Mouse (Mus musculus): ENCODE results near the gene H1f0. TPM values are rescaled to one million over a fixed set of nuclear protein-coding genes. Genes with fewer than 3 reads are reported as not detected.
A peak's percentile ranks its signal among the peaks of the same experiment; 100 is the strongest.

The H1f0 gene
- polyA plus RNA-seq, 1 experiment: 123 TPM

GRCm38 (mm10) chr15:78986536-78987220 is 41.6 kb upstream of the H1f0 start:
- Histone ChIP-seq H3K27ac (ENCODE audit: insufficient read depth, low read depth, low read length) (no peak overlapping the region), H3K27me3 (replicated peaks; ENCODE audit: control insufficient read depth, insufficient read depth, low read length) (no peaks in the 10 kb centered on the region), H3K36me3 (ENCODE audit: control insufficient read depth, insufficient read depth, low read length) (no peaks in the 10 kb centered on the region), H3K4me1 (ENCODE audit: control insufficient read depth, insufficient read depth, low read length) (peaks cover 20% of the 10 kb centered on the region; the same call in 1 of the 2 replicates), H3K4me3 (ENCODE audit: insufficient read depth, low read depth, low read length) (no peak overlapping the region)
- DNase-seq: peak; percentile 42
- TF ChIP-seq POLR2A (IDR thresholded peaks at IDR 0.05; ENCODE audit: low read depth, low read length) (no peak), CTCF (conservative IDR thresholded peaks at IDR 0.05; ENCODE audit: insufficient read depth, insufficient read length, low read depth, low read length) (no peak)
- 61% methylated on average over 11 of the region's 11 CpGs for WGBS

GRCm38 (mm10) chr15:78988499-78988971 is 39.7 kb upstream of the H1f0 start:
- Histone ChIP-seq H3K4me3 (ENCODE audit: insufficient read depth, low read depth, low read length) (no peak overlapping the region), H3K27ac (ENCODE audit: insufficient read depth, low read depth, low read length) (no peak overlapping the region), H3K36me3 (ENCODE audit: control insufficient read depth, insufficient read depth, low read length) (no peaks in the 10 kb centered on the region), H3K4me1 (ENCODE audit: control insufficient read depth, insufficient read depth, low read length) (peaks cover 15% of the 10 kb centered on the region; the same call in 1 of the 2 replicates), H3K27me3 (replicated peaks; ENCODE audit: control insufficient read depth, insufficient read depth, low read length) (no peaks in the 10 kb centered on the region)
- TF ChIP-seq CTCF (conservative IDR thresholded peaks at IDR 0.05; ENCODE audit: insufficient read depth, insufficient read length, low read depth, low read length) (no peak), POLR2A (IDR thresholded peaks at IDR 0.05; ENCODE audit: low read depth, low read length) (no peak)
- 25% methylated on average over 14 of the region's 14 CpGs for WGBS
- DNase-seq: peak; percentile 74

DNA sequence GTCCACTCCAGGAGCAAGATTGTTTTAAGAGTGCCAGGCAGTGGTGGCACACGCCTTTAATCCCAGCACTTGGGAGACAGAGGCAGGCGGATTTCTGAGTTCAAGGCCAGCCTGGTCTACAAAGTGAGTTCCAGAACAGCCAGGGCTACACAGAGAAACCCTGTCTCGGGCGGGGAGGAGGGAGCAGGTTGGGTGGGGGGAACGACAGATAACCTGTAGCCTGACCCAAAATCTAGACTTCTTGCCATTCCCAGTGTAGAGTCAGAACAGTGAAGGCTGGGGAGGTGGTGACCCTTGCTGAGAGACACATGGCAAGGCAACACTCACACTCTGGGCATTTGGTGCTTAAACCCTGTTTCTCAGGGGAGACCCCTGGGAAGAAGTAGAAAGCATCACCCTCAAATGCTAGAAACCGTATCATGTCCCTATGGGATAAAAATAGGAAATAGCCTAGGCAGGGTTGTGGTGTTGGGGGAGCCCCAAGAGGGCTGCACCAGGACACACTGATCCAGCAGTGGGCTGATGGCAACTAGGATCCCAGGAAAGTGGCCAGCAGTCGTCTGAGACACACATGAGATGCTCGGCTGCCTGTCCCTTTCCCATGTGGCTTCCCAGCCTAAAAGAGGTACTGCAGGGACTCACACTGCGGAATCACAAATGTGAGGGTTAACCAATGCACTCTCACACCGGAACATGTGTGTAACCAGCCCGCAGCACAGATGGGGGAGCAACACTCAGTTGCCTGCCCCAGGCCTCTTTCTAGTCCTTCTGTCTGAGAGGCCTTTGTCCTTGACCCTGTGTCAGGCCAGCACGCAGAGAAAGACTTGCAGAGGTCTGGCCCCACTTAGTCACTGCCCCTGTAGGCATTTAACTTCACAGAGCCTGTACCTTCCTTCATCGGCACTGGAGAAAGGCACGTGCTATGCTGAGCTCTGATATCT is 38.8 kb upstream of the H1f0 start:
- Histone ChIP-seq H3K4me1 (ENCODE audit: control insufficient read depth, insufficient read depth, low read length) (peaks cover 10% of the 10 kb centered on the region; the same call in 1 of the 2 replicates), H3K4me3 (ENCODE audit: insufficient read depth, low read depth, low read length) (no peak overlapping the region), H3K27ac (ENCODE audit: insufficient read depth, low read depth, low read length) (no peak overlapping the region), H3K27me3 (replicated peaks; ENCODE audit: control insufficient read depth, insufficient read depth, low read length) (no peaks in the 10 kb centered on the region), H3K36me3 (ENCODE audit: control insufficient read depth, insufficient read depth, low read length) (no peaks in the 10 kb centered on the region)
- 87% methylated on average over 14 of the region's 14 CpGs for WGBS
- no peak for TF ChIP-seq POLR2A (IDR thresholded peaks at IDR 0.05; ENCODE audit: low read depth, low read length)
- TF ChIP-seq CTCF (conservative IDR thresholded peaks at IDR 0.05; ENCODE audit: insufficient read depth, insufficient read length, low read depth, low read length): no peak
- DNase-seq: no peak

DNA sequence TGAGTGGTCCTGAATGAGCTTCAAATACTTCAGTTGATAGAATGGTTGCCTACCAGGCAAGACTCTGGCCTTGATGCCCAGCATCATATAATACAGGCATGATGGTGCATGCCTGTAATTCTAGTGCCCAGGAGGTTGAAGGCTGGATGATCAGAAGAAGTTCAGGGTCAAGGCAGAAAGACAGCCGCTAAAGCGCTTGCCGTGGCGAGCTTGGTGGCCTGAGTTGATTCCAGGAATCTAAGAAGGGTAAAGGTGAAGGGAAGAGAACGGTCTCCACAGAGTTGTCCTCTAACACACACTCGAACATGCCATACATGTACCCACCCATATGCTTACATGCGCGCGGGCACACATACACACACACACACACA is 38.2 kb upstream of the H1f0 start:
- TF ChIP-seq POLR2A (IDR thresholded peaks at IDR 0.05; ENCODE audit: low read depth, low read length) (no peak), CTCF (conservative IDR thresholded peaks at IDR 0.05; ENCODE audit: insufficient read depth, insufficient read length, low read depth, low read length) (no peak)
- 76% methylated on average over 9 of the region's 9 CpGs for WGBS
- H3K4me1 ChIP-seq (ENCODE audit: control insufficient read depth, insufficient read depth, low read length): peaks cover 11% of the 10 kb centered on the region; the same call in 1 of the 2 replicates
- DNase-seq: no peak
- H3K27ac ChIP-seq (ENCODE audit: insufficient read depth, low read depth, low read length): no peak overlapping the region
- H3K36me3 ChIP-seq (ENCODE audit: control insufficient read depth, insufficient read depth, low read length): no peaks in the 10 kb centered on the region
- no peak overlapping the region for H3K4me3 ChIP-seq (ENCODE audit: insufficient read depth, low read depth, low read length)
- no peaks in the 10 kb centered on the region for H3K27me3 ChIP-seq (replicated peaks; ENCODE audit: control insufficient read depth, insufficient read depth, low read length)

- H3K27me3 ChIP-seq (replicated peaks; ENCODE audit: control insufficient read depth, insufficient read depth, low read length): no peaks in the 10 kb centered on the region
- H3K36me3 ChIP-seq (ENCODE audit: control insufficient read depth, insufficient read depth, low read length): no peaks in the 10 kb centered on the region
- no peak overlapping the region for H3K27ac ChIP-seq (ENCODE audit: insufficient read depth, low read depth, low read length)
- no peak for DNase-seq
- H3K4me3 ChIP-seq (ENCODE audit: insufficient read depth, low read depth, low read length): no peak overlapping the region
- 74% methylated on average over 25 of the region's 25 CpGs for WGBS
- TF ChIP-seq POLR2A (IDR thresholded peaks at IDR 0.05; ENCODE audit: low read depth, low read length): no peak
- no peak for TF ChIP-seq CTCF (conservative IDR thresholded peaks at IDR 0.05; ENCODE audit: insufficient read depth, insufficient read length, low read depth, low read length)
- peaks cover 15% of the 10 kb centered on the region; the same call in 1 of the 2 replicates for H3K4me1 ChIP-seq (ENCODE audit: control insufficient read depth, insufficient read depth, low read length)
Observed at GRCm38 (mm10) chr15:78990970-78991525, 37.2 kb upstream of the H1f0 start.

DNA sequence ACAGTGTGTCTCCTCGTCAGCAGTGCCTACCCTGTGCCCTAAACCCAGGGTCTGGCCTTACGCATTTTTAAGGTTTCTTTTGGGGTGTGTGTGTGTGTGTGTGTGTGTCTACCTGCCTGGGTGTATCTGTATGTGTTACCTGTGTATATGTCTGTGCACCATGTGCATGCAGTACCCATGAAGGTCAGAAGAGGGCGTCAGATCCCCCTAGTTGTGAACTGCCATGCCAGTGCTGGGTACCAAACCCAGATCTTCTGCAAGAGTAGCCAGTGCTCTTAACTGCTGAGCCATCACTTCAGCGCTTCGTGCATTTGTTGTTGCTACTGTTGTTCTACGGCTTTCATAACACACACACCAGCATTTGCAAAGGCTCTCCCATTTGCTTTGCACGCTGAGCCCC is 36.0 kb upstream of the H1f0 start:
- DNase-seq: no peak
- TF ChIP-seq POLR2A (IDR thresholded peaks at IDR 0.05; ENCODE audit: low read depth, low read length) (no peak), CTCF (conservative IDR thresholded peaks at IDR 0.05; ENCODE audit: insufficient read depth, insufficient read length, low read depth, low read length) (peak; percentile 38; the same call in 1 of the 2 replicates)
- Histone ChIP-seq H3K4me3 (ENCODE audit: insufficient read depth, low read depth, low read length) (no peak overlapping the region), H3K27me3 (replicated peaks; ENCODE audit: control insufficient read depth, insufficient read depth, low read length) (no peaks in the 10 kb centered on the region), H3K36me3 (ENCODE audit: control insufficient read depth, insufficient read depth, low read length) (no peaks in the 10 kb centered on the region), H3K27ac (ENCODE audit: insufficient read depth, low read depth, low read length) (no peak overlapping the region), H3K4me1 (ENCODE audit: control insufficient read depth, insufficient read depth, low read length) (peaks cover 15% of the 10 kb centered on the region; the same call in 1 of the 2 replicates)
- 93% methylated on average over 7 of the region's 7 CpGs for WGBS

Data from kidney, adult 2 months (tissue).